Mouse (Mus musculus) fibroblast of lung, adult 2 months (primary cell): ENCODE measurements around the gene Hist1h3g.
"Not testable (repeated sequence)": the region's sequence is repeated elsewhere in the genome, so short reads cannot be mapped to it uniquely, and the experiment has no call there.

Experiments
- DNase-seq: peaks from one replicate; pipeline ENCODE4 v3.0.0-alpha.2; 2011; ENCODE audit warnings: low read depth

The Hist1h3g gene

GRCm38 (mm10) chr13:23515826-23516620 is 19.2 kb upstream of the Hist1h3g start:
- no peak for DNase-seq

DNA sequence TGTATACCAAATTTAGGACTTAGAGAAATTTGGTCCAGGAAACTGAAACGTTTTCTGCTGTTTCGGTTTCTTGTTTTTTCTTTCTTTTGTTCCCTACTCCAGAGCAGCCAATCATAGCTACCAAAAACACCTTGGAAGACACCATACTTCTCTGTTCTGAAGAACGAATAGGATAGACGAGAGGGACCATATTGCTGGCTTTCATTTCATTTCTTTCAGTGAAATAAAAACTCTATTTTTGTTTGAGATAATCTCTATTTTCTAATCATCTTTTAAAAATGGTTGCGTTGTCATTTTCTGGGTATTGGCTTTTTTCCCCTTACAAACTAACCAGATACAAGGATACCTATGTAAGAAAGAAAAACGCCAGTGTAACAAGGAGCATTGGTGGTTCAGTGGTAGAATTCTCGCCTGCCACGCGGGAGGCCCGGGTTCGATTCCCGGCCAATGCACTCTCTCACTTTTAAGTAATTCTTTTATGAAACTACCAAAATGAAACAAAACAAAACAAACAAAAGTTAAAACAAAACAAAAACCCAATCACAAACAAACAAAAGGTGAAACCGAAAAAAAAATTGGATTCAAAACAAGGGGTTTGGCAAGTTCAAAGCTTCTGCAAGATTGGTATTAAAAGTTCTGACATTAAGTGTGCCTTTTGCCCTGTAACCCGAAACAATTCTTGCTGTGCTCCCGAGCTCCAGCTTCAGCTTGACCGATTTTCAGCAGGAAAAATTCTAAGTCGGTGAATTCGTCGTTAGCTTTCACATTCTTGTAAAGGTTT is 18.2 kb upstream of the Hist1h3g start:
- peak; percentile 60 for DNase-seq

GRCm38 (mm10) chr13:23517603-23518294 is 17.5 kb upstream of the Hist1h3g start:
- DNase-seq = peak; percentile 68

GRCm38 (mm10) chr13:23518295-23518603 is 17.0 kb upstream of the Hist1h3g start:
- no peak for DNase-seq

GRCm38 (mm10) chr13:23518885-23519284 is 16.3 kb upstream of the Hist1h3g start:
- peak; percentile 73 for DNase-seq

GRCm38 (mm10) chr13:23519416-23519815 is 15.8 kb upstream of the Hist1h3g start:
- DNase-seq = no peak

GRCm38 (mm10) chr13:23521703-23522102 is 13.5 kb upstream of the Hist1h3g start:
- peak; percentile 60 for DNase-seq

- DNase-seq = no peak
These were observed 11.2 kb upstream of the Hist1h3g start for GRCm38 (mm10) chr13:23523976-23524375.

DNA sequence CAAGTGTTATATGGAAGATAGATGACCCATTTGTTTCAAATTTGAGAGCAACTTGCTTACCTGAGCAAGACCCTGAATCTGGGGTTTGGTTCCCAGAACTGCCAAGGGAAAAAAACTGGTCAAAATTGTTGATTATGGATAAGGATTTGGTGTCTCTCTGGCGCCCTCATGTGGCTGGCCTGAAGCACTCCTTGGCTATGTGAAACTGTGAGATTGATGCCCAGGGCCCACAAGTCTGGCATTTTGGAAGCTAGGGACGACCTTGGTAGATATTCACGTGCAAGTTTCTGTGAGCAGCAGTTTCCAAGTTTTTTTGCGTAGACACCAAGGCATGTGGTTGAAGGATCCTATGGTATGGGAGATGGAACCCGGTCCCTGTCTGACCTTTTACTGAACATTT is 10.6 kb upstream of the Hist1h3g start:
- DNase-seq = peak; percentile 67

DNA sequence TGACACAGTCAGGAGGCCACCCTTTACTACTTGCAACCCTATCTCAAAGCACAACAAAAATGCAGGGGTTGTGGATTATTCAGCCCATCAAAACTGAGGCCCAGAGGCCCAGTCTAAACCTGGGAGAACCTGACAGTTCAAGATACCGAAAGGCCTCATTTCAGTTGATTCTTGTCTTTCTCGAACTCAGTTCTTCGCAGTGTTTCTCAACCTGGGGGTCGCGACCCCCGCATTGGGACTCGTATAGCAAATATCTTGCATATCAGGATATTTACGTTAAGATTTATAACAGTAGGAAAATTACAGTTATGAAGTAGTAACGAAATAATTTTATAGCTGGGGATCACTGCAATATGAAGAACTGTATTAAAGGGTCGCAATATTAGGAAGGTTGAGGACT is 9.3 kb upstream of the Hist1h3g start:
- no peak for DNase-seq

GRCm38 (mm10) chr13:23526312-23526711 is 8.9 kb upstream of the Hist1h3g start:
- peak; percentile 79 for DNase-seq

DNA sequence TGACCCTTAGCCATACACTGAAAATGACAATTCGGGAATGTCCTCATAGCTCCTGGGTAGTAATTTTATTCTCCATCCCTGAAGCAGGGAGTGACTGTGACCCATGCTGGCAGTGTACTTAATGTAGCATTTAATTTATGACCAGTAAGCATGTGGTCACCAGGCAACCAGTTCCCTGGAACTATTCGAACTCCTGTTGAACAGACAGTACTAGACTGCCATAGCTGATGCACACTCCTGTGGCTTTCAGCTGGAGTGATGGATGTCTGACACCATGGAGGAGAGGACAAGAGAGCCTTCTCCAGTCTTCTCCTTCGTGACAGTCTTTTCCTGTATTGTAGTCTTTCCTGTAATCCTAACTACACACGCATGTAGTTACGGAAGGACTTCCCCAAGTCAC is 6.2 kb upstream of the Hist1h3g start:
- DNase-seq = no peak

- DNase-seq = no peak
These were observed 5.6 kb upstream of the Hist1h3g start for GRCm38 (mm10) chr13:23529480-23530165.

- DNase-seq = peak; percentile 59
These were observed 4.9 kb upstream of the Hist1h3g start for GRCm38 (mm10) chr13:23530181-23530900.

GRCm38 (mm10) chr13:23530901-23531875 is 4.0 kb upstream of the Hist1h3g start, which contains the start of gene Hist1h4h:
Hist1h4h (plus strand) TSS chr13:23531050.
- peak; percentile 91 for DNase-seq

- DNase-seq = no peak
These were observed 2.8 kb upstream of the Hist1h3g start for GRCm38 (mm10) chr13:23532262-23533075.

- DNase-seq = not testable (repeated sequence)
These were observed 1.5 kb upstream of the Hist1h3g start, which contains the start of gene Hist1h2af for GRCm38 (mm10) chr13:23533560-23534367. Hist1h2af (plus strand) TSS chr13:23533906.

DNA sequence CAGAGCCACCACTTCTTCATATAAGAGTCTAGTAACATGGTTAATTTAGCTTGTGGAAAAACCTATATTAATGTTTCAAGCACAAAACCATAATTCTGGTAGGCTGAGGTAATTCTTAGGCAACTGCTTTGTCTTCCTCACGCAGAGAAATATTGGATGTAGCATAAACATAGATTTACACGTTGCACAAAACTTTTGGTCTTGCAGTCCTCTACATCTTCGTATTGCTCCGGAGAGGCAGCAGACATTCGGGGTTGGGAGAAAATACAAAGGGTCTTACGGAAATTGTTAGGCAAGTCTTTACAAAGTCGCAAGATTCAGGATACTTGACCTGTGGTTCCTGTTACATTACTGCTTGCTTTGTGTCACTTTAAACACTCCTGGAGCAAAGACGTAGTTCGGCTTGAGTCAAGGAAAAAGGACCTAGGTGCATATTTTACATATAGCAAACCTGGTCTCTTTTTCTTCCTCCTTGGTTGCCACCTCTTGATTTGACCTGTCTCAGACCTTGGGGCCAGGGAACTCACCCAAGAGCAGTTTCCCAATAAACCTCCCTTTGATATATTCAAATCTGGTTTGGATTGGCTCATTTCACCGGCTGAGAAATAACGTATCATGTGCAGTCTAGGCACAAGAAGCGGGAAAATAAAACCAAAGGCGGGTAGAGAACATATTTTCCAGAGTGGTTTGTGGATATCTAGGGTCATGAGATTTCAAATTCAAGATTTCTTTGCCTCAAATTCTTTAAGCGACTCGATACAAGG is 672 bp upstream of the Hist1h3g start:
- no peak for DNase-seq
